Mouse (Mus musculus) G1E-ER4 (cell line): ENCODE results near the gene Pgrmc2. TPM values are rescaled to one million over a fixed set of nuclear protein-coding genes. Genes with fewer than 3 reads are reported as not detected.

Source experiments
- GATA1 ChIP-seq: IDR thresholded peaks from one replicate; pipeline ENCODE4 v1.8.0; 2012; ENCODE audit warnings: low read length, inconsistent platforms
- polyA plus RNA-seq: library from polyadenylated mRNA; stranded (reverse); fragments of >175 nt; gene quantifications from 2 replicates; pipeline ENCODE4 v1.2.3, GENCODE M21; 2012

Pgrmc2 gene
- polyA plus RNA-seq, 1 experiment = 29.8 TPM

- no peak for TF ChIP-seq GATA1
Observed at GRCm38 (mm10) chr3:41038297-41038916, 44.4 kb downstream of the Pgrmc2 start.

- no peak for TF ChIP-seq GATA1
Observed at GRCm38 (mm10) chr3:41031286-41032210, 51.3 kb downstream of the Pgrmc2 start.

- TF ChIP-seq GATA1 = no peak
Observed at GRCm38 (mm10) chr3:41030705-41031104, 52.1 kb downstream of the Pgrmc2 start.

- TF ChIP-seq GATA1 = no peak
Observed at GRCm38 (mm10) chr3:41021980-41022379, 60.9 kb downstream of the Pgrmc2 start.

GRCm38 (mm10) chr3:41020687-41021086, 62.2 kb downstream of the Pgrmc2 start:
- TF ChIP-seq GATA1 = no peak

GRCm38 (mm10) chr3:41018022-41018608, 64.7 kb downstream of the Pgrmc2 start:
- no peak for TF ChIP-seq GATA1

Other genes starting within 250 kb of the Pgrmc2 start
- 0.68 and 1.0 TPM in 2 replicates for gene Mfsd8, start 236.2 kb downstream of the Pgrmc2 start, polyA plus RNA-seq
- 1.2 and 1.9 TPM in 2 replicates for gene Abhd18, start 236.1 kb downstream of the Pgrmc2 start, polyA plus RNA-seq
- gene 1700034I23Rik, start 180.5 kb downstream of the Pgrmc2 start, polyA plus RNA-seq = not detected in 2 replicates
- 39.8 and 46.4 TPM in 2 replicates for gene Larp1b, start 133.2 kb downstream of the Pgrmc2 start, polyA plus RNA-seq